Mouse (Mus musculus): Measurements from ENCODE around the gene Rnase10. TPM values are rescaled to one million over a fixed set of nuclear protein-coding genes. Genes with fewer than 3 reads are reported as not detected.

Rnase10 gene
- polyA plus RNA-seq, 1 experiment from 2014 or later, result 0.16 TPM

GRCm38 (mm10) chr14:51023457-51023856 is 15.9 kb downstream of the Rnase10 start:
- no peak for ATAC-seq
- Histone ChIP-seq H3K27ac (ENCODE audit: low read depth, low read length) (no peak overlapping the region), H3K4me3 (ENCODE audit: low read depth, low read length) (no peak overlapping the region), H3K4me2 (replicated peaks; ENCODE audit: low read depth) (no peak overlapping the region), H3K36me3 (ENCODE audit: control insufficient read depth, insufficient read depth) (no peaks in the 10 kb centered on the region), H3K9ac (ENCODE audit: low read depth, low read length) (no peak overlapping the region), H3K4me1 (replicated peaks; ENCODE audit: control insufficient read depth, insufficient read depth, low read length) (no peaks in the 10 kb centered on the region), H3K27me3 (replicated peaks; ENCODE audit: control insufficient read depth, insufficient read depth, low read length) (no peaks in the 10 kb centered on the region), H3K9me3 (ENCODE audit: control insufficient read depth) (no peaks in the 10 kb centered on the region)
- no peak for TF ChIP-seq CTCF (IDR thresholded peaks at IDR 0.05; ENCODE audit: low read depth)
- 78% methylated on average over 4 of the region's 4 CpGs for whole genome bisulfite sequencing

- TF ChIP-seq CTCF (IDR thresholded peaks at IDR 0.05; ENCODE audit: low read depth), result no peak
- Histone ChIP-seq H3K9ac (ENCODE audit: low read depth, low read length) (no peak overlapping the region), H3K27ac (ENCODE audit: low read depth, low read length) (no peak overlapping the region), H3K4me2 (replicated peaks; ENCODE audit: low read depth) (no peak overlapping the region), H3K9me3 (ENCODE audit: control insufficient read depth) (no peaks in the 10 kb centered on the region), H3K36me3 (ENCODE audit: control insufficient read depth, insufficient read depth) (no peaks in the 10 kb centered on the region), H3K27me3 (replicated peaks; ENCODE audit: control insufficient read depth, insufficient read depth, low read length) (no peaks in the 10 kb centered on the region), H3K4me3 (ENCODE audit: low read depth, low read length) (no peak overlapping the region), H3K4me1 (replicated peaks; ENCODE audit: control insufficient read depth, insufficient read depth, low read length) (no peaks in the 10 kb centered on the region)
- ATAC-seq, result no peak
- WGBS, result 71% methylated on average over 1 of the region's 1 CpGs
Observed at GRCm38 (mm10) chr14:51024820-51025219, 17.3 kb downstream of the Rnase10 start.

- H3K36me3 ChIP-seq (ENCODE audit: control insufficient read depth, insufficient read depth), result no peaks in the 10 kb centered on the region
- no peak overlapping the region for H3K4me3 ChIP-seq (ENCODE audit: low read depth, low read length)
- no peaks in the 10 kb centered on the region for H3K27me3 ChIP-seq (replicated peaks; ENCODE audit: control insufficient read depth, insufficient read depth, low read length)
- H3K4me2 ChIP-seq (replicated peaks; ENCODE audit: low read depth), result no peak overlapping the region
- H3K9ac ChIP-seq (ENCODE audit: low read depth, low read length), result no peak overlapping the region
- no peaks in the 10 kb centered on the region for H3K4me1 ChIP-seq (replicated peaks; ENCODE audit: control insufficient read depth, insufficient read depth, low read length)
- WGBS, result 35% methylated on average over 5 of the region's 5 CpGs
- no peak overlapping the region for H3K27ac ChIP-seq (ENCODE audit: low read depth, low read length)
- ATAC-seq, result no peak
- no peaks in the 10 kb centered on the region for H3K9me3 ChIP-seq (ENCODE audit: control insufficient read depth)
- TF ChIP-seq CTCF (IDR thresholded peaks at IDR 0.05; ENCODE audit: low read depth), result peak; percentile 93
Observed at GRCm38 (mm10) chr14:51026391-51027133, 19.0 kb downstream of the Rnase10 start.

- 62% methylated on average over 3 of the region's 3 CpGs for whole genome bisulfite sequencing
- no peaks in the 10 kb centered on the region for H3K4me1 ChIP-seq (replicated peaks; ENCODE audit: control insufficient read depth, insufficient read depth, low read length)
- H3K9ac ChIP-seq (ENCODE audit: low read depth, low read length), result no peak overlapping the region
- H3K27me3 ChIP-seq (replicated peaks; ENCODE audit: control insufficient read depth, insufficient read depth, low read length), result no peaks in the 10 kb centered on the region
- ATAC-seq, result no peak
- no peaks in the 10 kb centered on the region for H3K36me3 ChIP-seq (ENCODE audit: control insufficient read depth, insufficient read depth)
- no peak overlapping the region for H3K4me2 ChIP-seq (replicated peaks; ENCODE audit: low read depth)
- H3K9me3 ChIP-seq (ENCODE audit: control insufficient read depth), result no peaks in the 10 kb centered on the region
- no peak overlapping the region for H3K27ac ChIP-seq (ENCODE audit: low read depth, low read length)
- no peak for TF ChIP-seq CTCF (IDR thresholded peaks at IDR 0.05; ENCODE audit: low read depth)
- no peak overlapping the region for H3K4me3 ChIP-seq (ENCODE audit: low read depth, low read length)
Observed at GRCm38 (mm10) chr14:51027387-51028155, 20.0 kb downstream of the Rnase10 start.

GRCm38 (mm10) chr14:51035206-51035605 is 27.7 kb downstream of the Rnase10 start:
- TF ChIP-seq CTCF (IDR thresholded peaks at IDR 0.05; ENCODE audit: low read depth), result no peak
- Histone ChIP-seq H3K4me3 (ENCODE audit: low read depth, low read length) (no peak overlapping the region), H3K27me3 (replicated peaks; ENCODE audit: control insufficient read depth, insufficient read depth, low read length) (no peaks in the 10 kb centered on the region), H3K36me3 (ENCODE audit: control insufficient read depth, insufficient read depth) (no peaks in the 10 kb centered on the region), H3K9me3 (ENCODE audit: control insufficient read depth) (no peaks in the 10 kb centered on the region), H3K4me1 (replicated peaks; ENCODE audit: control insufficient read depth, insufficient read depth, low read length) (no peaks in the 10 kb centered on the region), H3K4me2 (replicated peaks; ENCODE audit: low read depth) (no peak overlapping the region), H3K9ac (ENCODE audit: low read depth, low read length) (no peak overlapping the region), H3K27ac (ENCODE audit: low read depth, low read length) (no peak overlapping the region)
- 46% methylated on average over 1 of the region's 1 CpGs for WGBS
- ATAC-seq, result no peak

- 83% methylated on average over 4 of the region's 4 CpGs for WGBS
- Histone ChIP-seq H3K4me1 (replicated peaks; ENCODE audit: control insufficient read depth, insufficient read depth, low read length) (no peaks in the 10 kb centered on the region), H3K9ac (ENCODE audit: low read depth, low read length) (no peak overlapping the region)
Observed at GRCm38 (mm10) chr14:51036214-51036613, 28.7 kb downstream of the Rnase10 start.

More at GRCm38 (mm10) chr14:51036214-51036613, 28.7 kb downstream of the Rnase10 start:
- Histone ChIP-seq H3K27ac (ENCODE audit: low read depth, low read length) (no peak overlapping the region), H3K9me3 (ENCODE audit: control insufficient read depth) (no peaks in the 10 kb centered on the region), H3K27me3 (replicated peaks; ENCODE audit: control insufficient read depth, insufficient read depth, low read length) (no peaks in the 10 kb centered on the region), H3K36me3 (ENCODE audit: control insufficient read depth, insufficient read depth) (no peaks in the 10 kb centered on the region), H3K4me2 (replicated peaks; ENCODE audit: low read depth) (no peak overlapping the region), H3K4me3 (ENCODE audit: low read depth, low read length) (no peak overlapping the region)
- no peak for TF ChIP-seq CTCF (IDR thresholded peaks at IDR 0.05; ENCODE audit: low read depth)
- ATAC-seq, result no peak
